Mouse (Mus musculus) spleen, postnatal 14 days (tissue): ENCODE measurements around the gene Ablim2.

Experiments
- DNase-seq, 2 experiments: peaks; one replicate each; pipeline ENCODE4 v3.0.0; 2021 to 2022; ENCODE audit warnings: low spot score in 2 of 2

Ablim2 gene

GRCm38 (mm10) chr5:35770246-35770645 lies 12.6 kb downstream of the Ablim2 start:
- no peak for DNase-seq

- DNase-seq = no peak
Observed at GRCm38 (mm10) chr5:35770891-35771663, 13.4 kb downstream of the Ablim2 start.

GRCm38 (mm10) chr5:35773274-35774136 lies 15.8 kb downstream of the Ablim2 start:
- DNase-seq = no peak

- no peak for DNase-seq
Observed at GRCm38 (mm10) chr5:35774137-35774424, 16.4 kb downstream of the Ablim2 start.

- DNase-seq = no peak
Observed at GRCm38 (mm10) chr5:35781116-35781515, 23.4 kb downstream of the Ablim2 start.

GRCm38 (mm10) chr5:35782648-35783180 lies 25.0 kb downstream of the Ablim2 start:
- no peak for DNase-seq

- no peak for DNase-seq
Observed at GRCm38 (mm10) chr5:35785853-35786252, 28.2 kb downstream of the Ablim2 start.

- DNase-seq = no peak
Observed at GRCm38 (mm10) chr5:35787847-35788246, 30.2 kb downstream of the Ablim2 start.

GRCm38 (mm10) chr5:35788719-35789118 lies 31.0 kb downstream of the Ablim2 start:
- DNase-seq = no peak

- DNase-seq = no peak
Observed at GRCm38 (mm10) chr5:35789697-35790096, 32.0 kb downstream of the Ablim2 start.

GRCm38 (mm10) chr5:35790387-35791065 lies 32.8 kb downstream of the Ablim2 start:
- DNase-seq = no peak

GRCm38 (mm10) chr5:35793971-35794370 lies 36.3 kb downstream of the Ablim2 start:
- no peak for DNase-seq

GRCm38 (mm10) chr5:35794942-35795341 lies 37.3 kb downstream of the Ablim2 start:
- DNase-seq = no peak

GRCm38 (mm10) chr5:35795481-35796048 lies 37.9 kb downstream of the Ablim2 start:
- peak in 1 of 2 experiments; percentile 31 for DNase-seq

- DNase-seq = no peak
Observed at GRCm38 (mm10) chr5:35796136-35796535, 38.5 kb downstream of the Ablim2 start.

GRCm38 (mm10) chr5:35799090-35799489 lies 41.4 kb downstream of the Ablim2 start:
- DNase-seq = no peak

- no peak for DNase-seq
Observed at GRCm38 (mm10) chr5:35803416-35803815, 45.7 kb downstream of the Ablim2 start.

- no peak for DNase-seq
Observed at GRCm38 (mm10) chr5:35804685-35805084, 47.0 kb downstream of the Ablim2 start.

GRCm38 (mm10) chr5:35805209-35805608 lies 47.5 kb downstream of the Ablim2 start:
- DNase-seq = no peak

GRCm38 (mm10) chr5:35807018-35807417 lies 49.3 kb downstream of the Ablim2 start:
- no peak for DNase-seq

- DNase-seq = no peak
Observed at GRCm38 (mm10) chr5:35810526-35810925, 52.8 kb downstream of the Ablim2 start.
